Mouse (Mus musculus) layer of hippocampus, adult 9-11 months (tissue): Measurements from ENCODE around the gene Fthl17e.
A peak's percentile ranks its signal among the peaks of the same experiment; 100 is the strongest.
"Not testable (repeated sequence)": the region's sequence is repeated elsewhere in the genome, so short reads cannot be mapped to it uniquely, and the experiment has no call there.

ENCODE experiments used
- DNase-seq: peaks from one replicate; pipeline ENCODE4 v3.0.0; 2022

Fthl17e gene

GRCm38 (mm10) chrX:9033193-9033592 lies at the start of gene Fthl17e:
Gene Fthl17e, plus strand, starts transcription at chrX:9033493.
- not testable (repeated sequence) for DNase-seq

GRCm38 (mm10) chrX:8986655-8987054 lies 46.6 kb upstream of the Fthl17e start, which contains the start of gene Fthl17d:
Gene Fthl17d, minus strand, starts transcription at chrX:8986755.
- DNase-seq = not testable (repeated sequence)

- no peak for DNase-seq
These were observed 17.2 kb upstream of the Fthl17e start for GRCm38 (mm10) chrX:9016079-9016478.

GRCm38 (mm10) chrX:9019481-9019880 lies 13.8 kb upstream of the Fthl17e start:
- DNase-seq = no peak

- peak; percentile 2 for DNase-seq
These were observed 8.3 kb downstream of the Fthl17e start for GRCm38 (mm10) chrX:9041611-9042010.

GRCm38 (mm10) chrX:9060952-9061351 lies 27.7 kb downstream of the Fthl17e start:
- peak; percentile 64 for DNase-seq

- no peak for DNase-seq
These were observed 28.8 kb downstream of the Fthl17e start for GRCm38 (mm10) chrX:9062101-9062500.

- DNase-seq = not testable (repeated sequence)
These were observed 29.4 kb downstream of the Fthl17e start, which contains the start of gene Fthl17f for GRCm38 (mm10) chrX:9062715-9063114. Gene Fthl17f, plus strand, starts transcription at chrX:9063015.

GRCm38 (mm10) chrX:9077699-9078098 lies 44.4 kb downstream of the Fthl17e start:
- peak; percentile 81 for DNase-seq
